Mouse (Mus musculus) testis, adult 2 months (tissue): ENCODE measurements around the gene Rbm33.

Experiments
- CTCF ChIP-seq: fragments of 200-500 bp; IDR thresholded peaks from 2 replicates; pipeline ENCODE4 v1.5.1; 2012; ENCODE audit warnings: low read depth, mild to moderate bottlenecking, inconsistent platforms, low read length, moderate library complexity; ENCODE audit not compliant: control insufficient read depth, insufficient read depth, insufficient replicate concordance
- POLR2A ChIP-seq: fragments of 200-500 bp; IDR thresholded peaks from 2 replicates; pipeline ENCODE4 v1.6.1; 2012; ENCODE audit warnings: low read depth, mild to moderate bottlenecking, inconsistent platforms, low read length, moderate library complexity; ENCODE audit not compliant: control insufficient read depth

DNA sequence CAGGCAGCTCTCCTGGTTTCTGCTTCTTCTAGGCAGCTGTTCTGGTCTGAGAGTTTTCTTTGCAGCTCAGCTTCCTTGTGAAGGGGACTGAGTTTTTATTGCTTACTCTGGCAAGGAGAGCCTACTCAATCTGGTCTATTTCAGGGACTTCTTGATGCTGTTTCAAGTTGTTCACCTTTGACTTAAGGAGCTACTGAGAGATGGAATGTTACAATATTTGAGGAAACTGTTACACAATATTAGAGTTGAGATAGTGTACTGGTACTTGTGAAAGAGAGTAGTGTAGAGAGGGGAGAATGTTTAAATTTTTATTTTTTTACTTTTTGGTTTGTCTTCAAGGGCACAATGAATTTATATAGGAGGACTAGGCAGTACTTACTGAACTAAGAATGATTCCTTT, 53.9 kb downstream of the Rbm33 start:
- TF ChIP-seq CTCF (no peak), POLR2A (no peak)
